Comparison of ENCODE assay signal across 29 mouse cellular contexts in the genomic region with DNA sequence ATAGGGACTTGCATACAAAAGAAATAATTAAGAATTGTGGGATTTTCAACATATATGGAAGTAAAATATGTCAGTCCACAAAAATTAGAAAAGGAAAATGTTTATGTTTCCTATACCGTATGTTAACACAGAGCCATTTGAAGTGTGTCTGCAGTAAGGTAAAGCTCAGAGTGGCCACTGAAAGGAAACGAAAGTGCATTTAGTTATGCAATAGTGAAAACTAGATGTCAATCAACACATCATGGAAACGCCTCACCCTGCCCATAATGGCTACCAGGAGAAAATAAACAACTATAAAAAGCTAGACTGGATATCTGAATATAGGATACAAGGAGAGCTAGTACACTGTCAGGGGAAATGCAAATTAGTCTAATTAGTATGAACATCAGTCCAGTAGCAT. TPM values are rescaled to one million over a fixed set of nuclear protein-coding genes. Genes with fewer than 3 reads are reported as not detected.
DNase-seq lines count a peak whose midpoint lies in the region; ATAC-seq and TF ChIP-seq lines count a peak whose summit lies in the region.
"Had no signal": no experiment of that assay in that cellular context is flagged by ENCODE, and none has a peak within 500 bp of the region (broad histone marks: within the 10 kb centered on the region; RNA-seq: fewer than 3 reads in every experiment).

No protein-coding gene starts in this region.

- no peak for TF ChIP-seq POLR2A in lung, adult 2 months (IDR thresholded peaks at IDR 0.05; ENCODE audit: borderline replicate concordance, extremely low read depth, low read depth, low read length)

- no peak for DNase-seq in adipocyte (ENCODE audit: low spot score)
- DNase-seq in ovary, postnatal 10 days (ENCODE audit: low spot score) = no peak
- no peak for DNase-seq in lung, adult 2 months
- no peak for DNase-seq in right cerebral cortex, postnatal 36 days (ENCODE audit: low spot score in 2 of 2)
- DNase-seq: adrenal gland, adult 2 months; adrenal gland, adult 8-10 months; adrenal gland, postnatal 10 days; adrenal gland, postnatal 14 days; adrenal gland, postnatal 25 days; adrenal gland, postnatal 36 days; B cell, adult 2 months; cerebellum, adult 11 months; cerebellum, adult 11-12 months; cerebellum, adult 18-20 months had no signal

- ATAC-seq in common myeloid progenitor, adult 5-6 weeks (replicated peaks; ENCODE audit: low read depth, poor library complexity, severe bottlenecking) = peak; percentile 42; the same call in 1 of the 2 replicates
- peak; percentile 87 for ATAC-seq in granulocyte monocyte progenitor cell, adult 5-6 weeks (replicated peaks; ENCODE audit: poor library complexity, severe bottlenecking)
- peak; percentile 81 for ATAC-seq in megakaryocyte, adult 5-6 weeks (ENCODE audit: poor library complexity, severe bottlenecking)
- ATAC-seq in megakaryocyte progenitor cell, adult 5-6 weeks (replicated peaks; ENCODE audit: poor library complexity) = 0 out of 2 replicates have a peak, but pooled peaks have one; percentile 50
- ATAC-seq: activated CD4-positive, CD25-positive, alpha-beta regulatory T cell, adult 4 months; CD4-positive, CD25-positive, alpha-beta regulatory T cell, adult 4 months; Patski had no signal

- no peak overlapping the region for H3K4me3 ChIP-seq in lung, adult 2 months (replicated peaks; ENCODE audit: extremely low read depth, low read depth, low read length)

- TF ChIP-seq CTCF in lung, adult 2 months (IDR thresholded peaks at IDR 0.05; ENCODE audit: insufficient read depth, low read length) = no peak

- no peaks in the 10 kb centered on the region for H3K4me1 ChIP-seq in lung, adult 2 months (ENCODE audit: control insufficient read depth, insufficient read depth, low read length)

- WGBS in lung, adult 2 months = 62% methylated on average over 3 of the region's 3 CpGs

RNA-seq across cellular contexts. Expression of a gene that starts 1.3 kb away (rescaled TPM):
- total RNA-seq in common myeloid progenitor, adult 5-6 weeks (2017) = not detected in 2 replicates
- not detected in 2 replicates for total RNA-seq in granulocyte monocyte progenitor cell, adult 5-6 weeks (2014; fragmentation: Nextera tagmentation)
- total RNA-seq in granulocyte monocyte progenitor cell, adult 5-6 weeks (2017) = not detected in 2 replicates
- not detected in 2 replicates for total RNA-seq in megakaryocyte, adult 5-6 weeks (2015)
- not detected in 2 replicates for total RNA-seq in megakaryocyte, adult 5-6 weeks (2017)
- not detected in 2 replicates for total RNA-seq in megakaryocyte progenitor cell, adult 5-6 weeks (2015)
- not detected in 2 replicates for total RNA-seq in megakaryocyte progenitor cell, adult 5-6 weeks (2017)
- not detected in 2 replicates for polyA plus RNA-seq in lung, adult 2 months (2012; rRNA removed)
- total RNA-seq: adrenal gland, adult 18-20 months; adrenal gland, adult 2 months; adrenal gland, adult 8-10 months; adrenal gland, postnatal 10 days; adrenal gland, postnatal 14 days; adrenal gland, postnatal 25 days; adrenal gland, postnatal 36 days; adrenal gland, postnatal 4 days; CH12.LX; ES-E14; G1E; MEL had no signal
- polyA plus RNA-seq: activated CD4-positive, CD25-positive, alpha-beta regulatory T cell, adult 4 months; adrenal gland, adult 2 months; brain, embryonic 14.5 days; C2C12; CD4-positive, CD25-positive, alpha-beta regulatory T cell, adult 4 months; G1E; Patski had no signal
